Mouse (Mus musculus): ENCODE data around the gene Myo1a.
"Not testable (repeated sequence)": the region's sequence is repeated elsewhere in the genome, so short reads cannot be mapped to it uniquely, and the experiment has no call there.

Gene Myo1a

DNA sequence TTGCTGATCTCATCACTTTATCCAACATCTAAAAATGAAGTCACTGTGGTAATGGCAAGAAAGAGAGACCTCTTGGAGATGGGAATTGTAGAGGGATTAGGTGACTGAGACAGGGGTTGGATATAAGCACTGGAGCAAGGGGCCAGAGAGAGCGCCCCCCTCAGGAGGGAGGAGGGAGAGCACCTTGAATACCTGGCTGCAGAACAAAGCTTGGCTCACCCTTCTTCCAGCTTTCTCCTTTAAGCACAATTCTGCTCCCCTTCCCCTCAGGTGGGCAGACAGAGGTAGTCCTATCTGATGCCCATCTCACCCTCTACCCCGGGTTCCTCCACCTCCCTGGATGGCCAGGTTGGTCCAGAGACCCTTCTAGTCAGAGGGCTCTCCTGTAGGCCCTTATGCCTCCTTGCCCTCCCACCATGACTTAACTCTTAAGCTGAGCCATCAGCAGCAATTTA is at the start of gene Myo1a:
Gene Myo1a, plus strand, starts transcription at position 405 of the 455 bp plus-strand sequence.
- no peak for DNase-seq (ENCODE audit: low read depth, low spot score)

DNA sequence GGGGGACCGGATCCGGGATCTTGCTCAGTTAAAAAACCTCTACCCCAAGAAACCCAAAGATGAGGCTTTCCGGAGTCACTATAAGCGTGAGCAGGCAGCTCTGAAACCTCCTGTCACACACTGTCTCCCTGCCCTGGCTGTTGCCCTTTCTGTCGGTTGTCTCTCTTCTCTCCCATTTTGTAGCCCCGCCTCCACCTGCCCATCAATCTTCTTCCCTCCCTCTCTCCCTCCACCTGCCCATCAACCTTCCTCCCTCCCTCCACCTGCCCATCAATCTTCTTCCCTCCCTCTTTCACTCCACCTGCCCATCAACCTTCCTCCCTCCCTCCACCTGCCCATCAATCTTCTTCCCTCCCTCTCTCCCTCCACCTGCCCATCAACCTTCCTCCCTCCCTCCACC is 47.4 kb upstream of the Myo1a start:
- DNase-seq (ENCODE audit: low read depth, low spot score), result not testable (repeated sequence)

DNA sequence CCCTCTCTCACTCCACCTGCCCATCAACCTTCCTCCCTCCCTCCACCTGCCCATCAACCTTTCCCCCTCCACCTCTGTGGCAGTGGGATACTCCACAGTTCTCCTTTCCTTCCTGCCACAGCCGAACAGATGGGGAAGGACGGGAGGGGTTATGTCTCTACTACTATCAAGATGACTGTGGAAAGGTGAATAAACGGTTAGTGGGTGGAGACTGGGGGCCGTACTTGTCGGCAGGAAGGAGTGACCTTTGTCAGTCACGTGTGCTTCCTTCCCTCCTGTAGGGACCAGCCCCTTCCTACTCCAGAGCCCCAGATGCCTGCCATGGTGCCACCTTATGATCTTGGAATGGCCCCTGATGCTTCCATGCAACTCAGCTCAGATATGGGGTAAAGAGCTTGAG is 46.9 kb upstream of the Myo1a start:
- no peak for DNase-seq (ENCODE audit: low read depth, low spot score)

DNA sequence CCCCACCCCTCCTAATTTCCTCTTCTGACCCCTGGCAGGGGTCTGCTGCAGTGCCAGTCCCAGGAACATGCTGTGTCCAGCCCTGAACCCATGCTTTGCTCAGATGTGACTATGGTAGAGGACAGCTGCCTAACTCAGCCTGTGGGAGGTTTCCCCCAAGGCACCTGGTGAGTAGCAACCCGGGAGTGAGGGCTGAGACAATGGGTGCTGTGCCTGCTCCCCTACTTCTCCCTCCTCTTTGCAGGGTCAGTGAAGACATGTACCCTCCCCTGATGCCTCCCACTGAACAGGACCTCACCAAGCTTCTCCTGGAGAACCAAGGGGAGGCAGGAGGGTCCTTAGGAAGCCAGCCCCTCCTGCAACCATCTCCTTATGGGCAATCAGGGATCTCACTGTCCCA is 45.4 kb upstream of the Myo1a start:
- DNase-seq (ENCODE audit: low read depth, low spot score), result no peak

DNA sequence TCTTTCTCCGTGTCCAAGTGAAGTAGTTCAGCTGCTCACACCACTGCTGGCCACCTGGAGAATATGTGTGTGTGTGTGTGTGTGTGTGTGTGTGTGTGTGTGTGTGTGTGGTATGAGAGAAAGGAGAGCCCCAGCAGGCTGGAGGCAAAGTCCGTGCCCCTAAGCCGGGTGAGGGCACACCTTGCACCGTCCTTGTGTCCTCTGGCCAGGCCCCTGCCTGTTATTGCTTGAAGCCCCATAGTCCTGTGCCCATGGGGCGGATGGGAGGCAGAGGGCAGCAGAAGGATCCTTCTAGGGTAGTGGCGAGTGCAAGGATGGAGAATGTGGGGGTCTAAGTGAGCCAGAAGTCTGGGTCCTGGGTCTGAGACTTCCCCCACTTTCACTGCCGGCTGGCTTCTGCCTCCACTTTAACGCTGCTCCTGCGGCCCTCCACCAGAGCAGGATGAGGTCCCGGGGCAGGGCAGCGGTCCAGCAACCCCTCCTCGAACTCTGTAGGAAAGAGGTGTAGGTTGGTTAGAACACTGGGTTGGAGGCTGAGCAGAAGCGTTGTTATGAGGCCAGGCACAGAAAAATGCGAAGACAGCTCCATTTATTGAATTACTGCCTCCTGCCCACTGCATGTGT is 43.6 kb upstream of the Myo1a start:
- DNase-seq (ENCODE audit: low read depth, low spot score), result no peak

DNA sequence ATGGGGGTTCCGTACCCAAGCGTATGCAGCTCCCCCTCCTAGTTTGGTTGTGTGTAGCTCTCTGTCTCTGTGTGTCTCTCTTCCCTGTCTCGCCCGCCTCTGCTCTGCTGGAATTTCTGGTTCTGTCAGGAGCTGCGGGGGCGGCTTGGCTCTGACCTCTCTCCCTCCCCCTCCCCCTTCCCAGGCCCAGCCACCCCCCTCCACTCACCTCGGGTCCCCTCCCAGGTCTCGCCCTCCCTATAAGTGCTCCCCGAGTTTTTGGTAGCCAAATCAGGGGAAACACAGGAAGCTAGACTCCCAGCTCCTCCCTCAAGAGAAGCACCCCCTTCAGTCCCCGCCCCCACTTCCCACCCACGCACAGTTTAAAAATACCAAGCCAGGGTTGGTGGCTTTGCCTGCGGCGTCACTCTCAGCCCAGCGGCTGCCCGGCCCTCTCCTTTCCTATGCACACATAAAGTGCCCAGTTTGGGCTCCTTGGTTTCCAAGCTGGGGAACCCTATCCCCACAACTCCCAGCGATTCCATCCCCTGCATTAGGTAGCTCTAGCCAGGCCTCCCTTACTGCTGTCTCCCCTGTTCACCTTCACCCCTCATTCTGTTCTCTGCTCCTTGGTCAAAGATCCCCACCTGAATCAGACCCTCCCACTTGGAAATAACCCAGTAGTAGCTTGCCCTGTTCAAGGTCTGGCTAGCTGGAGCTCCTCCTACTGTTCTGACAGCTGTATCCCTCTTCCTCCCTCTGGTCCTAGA is 42.9 kb upstream of the Myo1a start:
- DNase-seq (ENCODE audit: low read depth, low spot score), result peak; percentile 94

DNA sequence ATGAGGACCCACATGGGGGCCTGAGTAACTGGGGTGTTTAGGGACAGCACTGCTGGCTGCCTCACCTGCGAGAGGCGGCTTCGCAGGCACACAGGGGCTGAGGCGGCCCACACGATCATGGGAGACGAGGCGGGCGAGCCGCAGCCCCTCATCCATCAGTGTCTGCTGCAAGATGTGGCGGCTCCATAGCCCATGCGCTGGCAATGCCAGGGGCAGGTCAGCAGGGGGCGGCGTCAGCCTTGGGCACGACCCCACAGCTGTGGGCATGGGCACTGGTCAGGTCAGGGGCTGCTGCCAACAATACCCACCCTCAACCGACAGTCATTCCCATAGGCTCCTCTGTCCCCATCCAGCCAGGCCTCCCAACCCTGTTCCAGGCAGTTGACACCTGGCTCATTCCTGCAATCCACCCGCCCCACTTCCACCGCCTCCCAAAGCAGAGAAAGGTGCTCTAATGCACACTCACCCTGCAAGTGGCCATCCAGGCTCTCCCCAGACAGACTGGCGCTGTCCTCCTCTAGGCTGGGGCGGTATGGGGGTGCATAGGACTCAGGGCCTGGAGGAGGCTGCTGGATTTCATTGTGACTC is 42.2 kb upstream of the Myo1a start:
- no peak for DNase-seq (ENCODE audit: low read depth, low spot score)

DNA sequence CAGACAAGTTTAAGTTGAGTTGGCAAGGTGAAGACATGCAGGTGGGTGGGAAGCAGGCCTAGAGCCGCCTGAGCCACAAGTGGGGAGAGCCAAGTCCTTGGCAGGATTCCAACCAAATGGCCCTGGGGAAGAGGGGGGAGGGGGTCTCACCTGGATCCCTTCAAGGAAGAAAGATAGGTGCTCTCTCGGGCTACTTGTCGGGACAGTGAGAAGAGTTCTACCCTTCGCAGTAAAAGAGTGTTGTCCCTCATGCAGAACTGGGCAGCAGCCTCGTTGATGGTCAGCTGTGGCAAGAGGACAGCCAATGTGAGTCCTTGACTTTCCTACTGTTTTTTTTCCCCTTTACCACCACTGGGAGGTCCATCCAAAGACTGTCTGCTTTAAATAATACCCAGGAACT is 41.4 kb upstream of the Myo1a start:
- no peak for DNase-seq (ENCODE audit: low read depth, low spot score)

DNA sequence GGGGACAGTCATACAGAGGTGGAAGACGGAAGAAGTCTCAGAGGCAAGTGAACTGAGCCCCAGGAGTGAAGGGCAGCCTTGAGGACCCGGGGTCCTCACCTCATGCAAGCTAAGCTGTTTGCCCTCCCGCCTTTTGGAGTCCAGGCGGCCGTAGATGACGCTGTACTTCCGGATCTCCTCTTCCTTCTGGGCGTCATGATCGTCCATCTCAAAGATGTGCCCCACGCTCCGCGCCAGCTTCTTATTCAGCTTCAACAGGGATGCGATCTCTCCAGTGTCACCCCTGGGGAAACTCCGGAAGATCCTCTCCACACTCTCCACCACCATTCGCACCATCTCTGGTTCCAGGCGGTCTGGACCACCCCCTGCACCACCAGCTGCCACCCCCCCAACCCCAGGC is 40.8 kb upstream of the Myo1a start:
- DNase-seq (ENCODE audit: low read depth, low spot score), result no peak

DNA sequence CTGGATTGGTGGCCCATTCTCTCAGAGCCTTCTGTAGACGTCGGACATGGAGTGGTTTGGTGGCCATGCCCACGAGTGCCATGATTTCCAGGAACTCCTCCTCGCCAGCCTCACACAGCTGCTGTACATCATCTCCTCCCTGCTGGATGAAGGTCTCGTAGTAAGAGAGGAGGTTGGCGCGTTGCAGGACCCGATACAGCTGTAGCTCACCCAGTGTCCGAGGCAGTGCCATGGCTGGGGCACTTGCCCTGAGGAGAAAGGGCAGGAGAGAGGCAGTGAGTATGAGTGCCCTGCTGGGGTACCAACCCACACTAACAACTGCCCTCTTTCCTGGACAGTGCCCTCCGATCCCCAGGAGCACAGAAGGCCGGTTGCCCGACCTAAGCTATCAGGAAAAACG is 40.1 kb upstream of the Myo1a start:
- DNase-seq (ENCODE audit: low read depth, low spot score), result peak; percentile 42

DNA sequence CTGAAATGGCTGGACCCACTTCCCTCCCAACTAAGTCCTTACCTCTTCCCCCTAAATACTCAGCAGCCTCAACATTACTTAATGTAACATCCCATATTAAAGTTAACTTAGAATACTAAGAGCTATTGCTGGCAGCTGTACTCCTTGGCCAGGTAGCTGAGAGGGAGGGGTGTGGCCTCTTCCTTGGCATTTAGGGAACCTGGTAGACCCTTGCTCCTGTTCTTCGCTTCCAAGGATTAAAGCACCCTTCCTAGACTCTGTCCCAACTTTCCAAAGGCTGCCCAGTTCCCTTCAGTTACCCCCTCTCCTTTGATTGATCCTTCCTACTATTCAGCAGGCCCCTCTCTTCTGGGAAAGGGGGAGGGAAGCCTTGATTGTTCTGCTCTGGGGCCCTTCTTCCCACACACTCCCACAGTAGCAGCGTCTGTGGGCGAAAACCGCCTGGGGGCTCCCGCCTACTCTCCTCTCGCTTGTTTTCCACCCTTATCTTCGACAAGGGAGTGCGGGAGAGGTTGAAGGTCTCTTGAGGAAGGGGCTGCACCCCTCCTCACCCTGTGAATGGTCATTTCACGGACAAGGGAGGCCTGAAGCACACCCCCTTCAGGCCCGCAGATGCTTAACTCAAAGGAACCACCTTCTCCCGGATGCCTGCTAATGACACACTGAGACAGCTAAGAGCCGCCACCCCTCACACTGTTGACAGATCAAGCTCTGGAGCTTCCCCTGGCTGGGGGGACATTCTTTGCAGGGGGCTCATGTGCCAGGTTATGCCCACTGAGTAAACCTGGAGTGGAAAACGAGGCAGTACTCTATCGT is 39.4 kb upstream of the Myo1a start:
- DNase-seq (ENCODE audit: low read depth, low spot score), result peak; percentile 70

DNA sequence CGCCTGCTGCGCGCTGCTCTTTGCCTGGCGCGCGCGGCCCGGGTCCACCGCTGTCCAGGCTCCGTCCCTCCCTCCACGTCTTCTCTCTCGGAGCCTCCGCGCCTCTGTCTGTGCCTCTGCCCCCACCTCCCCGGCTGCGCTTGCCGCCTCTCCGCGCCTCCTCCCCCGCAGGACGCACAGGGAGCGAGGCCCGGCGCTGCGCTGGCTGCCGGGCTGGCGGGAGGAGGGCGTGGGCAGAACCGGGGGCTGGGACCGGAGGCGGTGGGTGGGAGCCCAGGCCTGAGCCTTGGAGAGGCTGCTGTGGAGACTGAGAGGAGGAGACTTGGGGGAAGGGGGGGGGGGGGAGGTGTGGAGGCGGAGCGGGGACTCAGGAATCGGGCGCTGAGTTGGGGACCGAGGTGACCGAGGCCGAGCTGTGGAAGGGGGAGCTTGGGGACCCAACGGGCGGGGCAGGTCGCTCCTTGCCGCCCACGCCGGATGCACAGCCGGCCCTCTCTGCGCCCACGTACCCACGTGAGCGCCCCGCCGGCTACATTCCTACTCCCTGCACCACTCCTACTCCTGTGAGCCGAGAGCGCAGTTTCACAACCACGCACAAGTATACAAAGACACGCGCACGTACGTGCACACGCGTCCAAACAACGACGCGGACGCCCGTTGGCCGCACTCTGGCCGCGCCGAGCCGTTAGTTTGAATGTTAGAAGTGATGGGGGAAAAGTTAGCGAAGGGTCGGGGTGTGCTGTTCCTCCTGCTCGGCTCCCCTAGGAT is 38.3 kb upstream of the Myo1a start, which contains the start of gene Nemp1:
Gene Nemp1, plus strand, starts transcription at position 401 of the 768 bp plus-strand sequence.
- DNase-seq (ENCODE audit: low read depth, low spot score), result peak; percentile 95

DNA sequence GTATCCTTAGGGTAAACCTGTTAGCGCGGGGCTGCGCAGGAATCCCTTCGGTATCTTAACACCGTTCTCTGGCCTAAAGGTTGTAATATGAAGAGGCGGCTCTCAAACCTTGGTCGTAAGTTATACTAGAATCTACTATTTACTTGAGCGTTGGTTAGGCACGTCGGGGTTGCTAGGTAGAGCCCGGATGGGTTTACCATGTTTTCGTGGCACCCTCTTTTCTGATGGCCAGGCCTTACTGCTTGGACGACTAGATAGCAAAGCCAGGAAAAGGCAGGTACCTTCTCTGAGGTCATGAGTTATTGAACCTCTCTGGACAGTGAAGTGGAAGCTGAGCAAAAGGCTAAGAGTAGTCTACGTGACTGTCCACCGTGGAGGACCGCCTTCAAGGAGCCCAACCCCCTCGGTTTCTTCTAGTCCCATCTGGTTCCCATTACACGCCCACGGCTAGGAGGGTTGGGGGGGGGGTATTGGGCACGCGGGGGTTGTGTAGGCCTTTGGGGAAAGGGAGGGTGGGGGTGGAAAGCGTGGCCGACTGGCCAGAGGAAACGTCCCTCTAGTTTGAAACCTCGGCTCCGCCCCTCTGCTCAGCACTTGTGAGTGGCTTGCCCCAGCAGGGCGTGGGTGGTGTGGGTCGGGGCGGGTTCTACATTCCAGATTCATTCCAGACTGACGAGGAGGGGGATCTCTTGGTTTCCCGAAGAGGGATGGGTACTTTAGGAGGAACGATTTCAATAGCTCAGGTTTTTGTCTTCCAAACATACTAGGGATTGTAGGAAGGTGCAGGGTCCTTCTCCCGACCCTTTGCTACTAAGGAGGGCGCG is 37.5 kb upstream of the Myo1a start:
- peak; percentile 92 for DNase-seq (ENCODE audit: low read depth, low spot score)

DNA sequence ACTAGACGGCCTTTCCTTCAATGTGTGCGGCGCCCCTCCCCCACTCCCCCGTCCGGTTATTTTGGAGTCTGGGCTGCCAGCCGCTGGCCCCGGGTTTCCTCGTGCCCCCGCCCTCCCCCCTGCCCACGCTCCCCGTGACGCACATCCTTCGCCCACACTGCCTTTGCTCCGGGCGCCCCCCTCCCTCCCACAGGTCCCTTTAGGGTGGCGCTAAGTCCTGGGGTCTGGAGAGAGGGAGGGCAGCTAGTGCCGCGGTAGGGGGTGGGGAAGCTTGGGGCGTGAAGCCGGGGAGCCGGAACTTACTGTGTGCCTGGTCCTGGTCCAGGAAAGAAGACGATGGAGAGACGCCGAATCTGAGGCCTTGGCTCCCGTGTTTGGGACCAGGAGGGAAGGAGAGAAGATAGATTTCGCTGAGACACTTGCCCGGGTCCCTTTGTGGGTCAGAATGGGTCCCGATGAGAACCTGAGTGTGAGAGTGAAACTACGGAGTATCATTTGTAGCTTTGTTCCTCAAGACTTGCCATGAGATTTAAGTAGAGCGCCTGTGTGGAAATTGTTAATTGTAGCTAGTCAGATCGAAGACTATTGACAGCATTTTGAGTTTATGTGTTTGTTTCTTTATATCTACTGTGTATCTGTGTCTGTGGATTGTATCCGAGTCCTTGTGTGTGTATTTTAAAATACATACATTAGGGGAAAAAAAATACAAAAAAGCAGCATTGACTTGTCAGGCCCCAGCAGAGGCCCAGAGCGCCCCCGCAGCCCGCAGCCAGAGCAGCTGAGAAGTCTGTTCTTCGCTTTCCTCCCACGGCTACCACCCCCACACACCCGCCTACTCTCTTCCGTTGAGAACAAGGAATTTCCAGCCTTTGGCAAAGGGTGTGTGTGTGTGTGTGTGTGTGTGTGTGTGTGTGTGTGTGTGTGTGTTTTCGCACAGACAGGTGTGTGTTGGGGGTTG is 36.6 kb upstream of the Myo1a start, which contains the start of gene Nab2:
Gene Nab2, minus strand, starts transcription at position 476 of the 958 bp plus-strand sequence.
- DNase-seq (ENCODE audit: low read depth, low spot score), result peak; percentile 90

DNA sequence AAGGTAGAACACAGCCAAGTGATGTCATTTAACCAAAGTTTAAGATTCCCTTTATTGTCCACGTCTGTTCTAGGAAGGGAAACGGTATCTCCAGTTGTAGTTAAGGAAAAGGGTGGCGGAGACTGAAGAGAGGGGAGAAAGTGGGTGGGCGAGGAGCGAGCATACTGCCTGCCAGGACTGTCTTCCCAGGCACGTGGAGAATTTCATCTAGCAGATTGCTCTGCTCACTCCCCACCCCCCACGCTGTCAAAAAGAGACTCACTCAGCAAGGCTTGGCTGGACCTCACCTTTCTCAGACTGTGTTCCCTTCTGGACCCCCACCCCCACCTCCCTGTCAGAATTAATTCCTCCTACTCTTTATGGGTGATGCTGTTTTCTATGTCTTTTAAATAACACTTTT is 35.8 kb upstream of the Myo1a start:
- peak; percentile 75 for DNase-seq (ENCODE audit: low read depth, low spot score)

DNA sequence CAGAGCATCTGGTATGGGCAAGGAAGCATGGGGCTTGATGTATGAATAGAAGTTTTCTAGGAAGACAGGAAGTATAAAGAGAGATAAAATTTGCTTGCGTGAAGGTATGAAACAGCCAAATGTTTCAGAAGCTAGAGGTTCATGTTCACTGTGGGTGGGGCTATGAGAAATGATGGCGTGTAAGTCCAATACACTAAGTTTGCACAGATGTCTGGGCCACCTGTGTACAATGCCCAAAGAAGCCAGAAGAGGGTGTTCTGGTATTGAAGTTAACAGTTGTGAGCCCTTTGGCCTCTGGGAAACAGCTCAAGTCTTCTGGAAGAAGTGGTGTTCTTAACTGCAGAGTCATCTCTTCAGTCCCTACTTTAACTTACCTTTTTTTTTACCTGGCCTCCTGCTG is 34.8 kb upstream of the Myo1a start:
- no peak for DNase-seq (ENCODE audit: low read depth, low spot score)

DNA sequence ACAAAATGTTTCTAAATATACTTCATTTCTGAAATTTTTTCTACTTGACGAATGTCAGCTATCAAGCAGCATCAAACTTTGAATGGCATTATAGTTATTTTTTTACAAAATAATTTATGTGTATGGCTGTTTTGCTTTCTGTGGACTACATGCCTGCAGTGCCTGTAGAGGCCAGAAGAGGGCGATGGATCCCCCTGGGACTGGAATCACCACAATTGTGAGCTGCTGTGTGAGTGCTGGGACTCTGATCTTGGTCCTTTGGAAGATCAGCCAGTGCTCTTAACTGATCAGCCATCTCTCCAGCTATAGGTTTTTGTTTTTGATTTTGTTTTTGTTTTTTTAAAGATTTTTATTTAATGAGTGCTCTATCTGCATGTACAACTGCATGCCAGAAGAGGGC is 33.7 kb upstream of the Myo1a start:
- DNase-seq (ENCODE audit: low read depth, low spot score), result no peak

DNA sequence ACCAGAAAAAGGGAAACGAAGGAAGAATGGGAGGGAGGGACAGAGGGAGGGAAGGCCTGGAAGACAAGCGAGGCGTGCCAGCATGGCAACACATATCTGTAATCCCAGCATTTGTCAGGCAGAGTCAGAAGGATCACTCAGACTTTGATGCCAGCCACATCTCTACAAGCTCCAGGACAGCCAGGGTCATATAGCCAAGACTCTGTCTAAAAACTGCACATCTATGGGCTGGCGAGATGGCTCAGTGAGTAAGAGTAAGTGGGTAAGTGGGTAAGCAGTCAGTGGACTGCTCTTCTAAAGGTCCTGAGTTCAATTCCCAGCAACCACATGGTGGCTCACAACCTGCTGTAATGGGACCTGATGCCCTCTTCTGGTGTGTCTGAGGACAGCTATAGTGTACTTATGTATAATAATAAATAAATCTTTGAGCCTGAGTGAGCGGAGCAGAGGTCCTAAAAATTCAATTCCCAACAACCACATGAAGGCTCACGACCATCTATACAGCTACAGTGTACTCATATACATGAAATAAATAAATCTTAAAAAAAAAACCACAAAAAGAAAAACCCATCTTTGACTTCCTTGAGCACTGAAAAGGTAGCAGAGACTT is 30.8 kb upstream of the Myo1a start:
- DNase-seq (ENCODE audit: low read depth, low spot score), result no peak
